Mouse (Mus musculus) erythroblast, adult 5-6 weeks (primary cell): ENCODE data around the gene Gba2. TPM values are rescaled to one million over a fixed set of nuclear protein-coding genes. Genes with fewer than 3 reads are reported as not detected.

Experiments used
- ATAC-seq: replicated peaks from 2 replicates; pipeline ENCODE4 v1.8.0; 2016; ENCODE audit warnings: moderate number of reproducible peaks, mild to moderate bottlenecking, moderate TSS enrichment, inconsistent platforms; ENCODE audit not compliant: poor library complexity, low FRiP score, severe bottlenecking
- total RNA-seq, 2 experiments: library from RNA; stranded (forward) in 1 of 2; stranded (reverse) in 1 of 2; fragments of 150-400 nt in 1 of 2; fragments of 200-764, 138-1000 nt in 1 of 2; gene quantifications; 2 replicates each; pipeline versions ENCODE4 v1.2.3 to v1.2.4; 2015 to 2017; ENCODE audit warnings: low replicate concordance in 2 of 2

Gene Gba2
- total RNA-seq, 2 experiments from 2014 or later: 7.3 to 7.4 TPM

DNA sequence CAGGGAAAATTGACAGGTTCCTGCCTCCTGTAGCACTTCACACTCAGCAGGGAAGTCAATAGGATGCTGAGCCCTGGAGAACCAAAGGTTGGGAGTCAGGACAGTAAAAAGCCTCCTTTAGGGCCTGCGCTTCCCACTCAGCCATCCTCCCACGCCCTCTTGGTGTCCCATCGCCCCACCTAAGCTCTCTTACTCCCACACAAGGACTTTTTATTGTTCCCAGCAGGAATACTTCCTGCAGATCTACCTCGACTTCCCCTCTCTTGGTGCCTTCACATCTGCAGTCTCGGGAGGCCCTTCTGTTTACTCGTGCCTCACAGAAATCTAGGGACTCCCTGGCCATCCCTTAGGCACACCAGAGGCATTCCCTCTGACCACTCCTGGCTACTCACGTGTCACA, 4.7 kb upstream of the Gba2 start:
- no peak for ATAC-seq

DNA sequence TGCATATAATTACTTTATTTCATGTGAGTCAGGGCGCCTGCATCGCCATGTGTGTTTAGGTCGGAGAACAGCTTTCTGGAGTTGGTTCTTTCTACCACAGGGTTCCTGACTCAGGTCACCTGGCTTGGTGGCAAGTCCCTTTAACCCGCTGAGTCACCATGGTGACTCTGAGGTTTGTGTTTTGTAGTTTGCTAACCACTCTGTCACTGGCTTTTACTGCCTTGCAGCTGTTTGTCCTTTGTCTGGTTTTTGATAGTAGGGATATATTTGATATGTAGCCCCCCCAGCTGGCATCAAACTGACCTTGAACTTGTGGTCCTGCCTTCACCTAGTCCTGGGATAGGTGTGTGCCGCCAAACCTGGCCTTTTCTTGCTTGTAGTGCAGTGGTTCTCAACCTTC, 3.6 kb upstream of the Gba2 start:
- no peak for ATAC-seq

DNA sequence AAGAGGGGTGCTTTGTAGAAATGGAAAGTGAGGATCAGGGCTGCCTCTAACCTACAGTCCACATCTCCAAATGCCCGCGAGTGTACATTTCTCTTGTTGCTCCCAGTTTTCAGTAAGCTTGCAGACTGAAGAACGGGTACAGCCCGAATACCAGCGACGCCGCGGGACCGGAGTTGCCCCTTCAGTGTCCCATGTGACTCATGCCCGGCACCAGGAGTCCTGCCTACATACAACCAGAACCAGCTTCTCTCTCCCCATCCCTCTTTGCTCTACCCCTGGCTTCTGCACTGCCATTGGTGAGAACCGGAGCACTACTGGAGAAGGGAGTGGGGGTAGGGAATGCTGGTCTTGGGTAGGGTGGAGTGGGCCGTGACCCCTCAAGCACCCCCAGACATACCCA, 2.7 kb upstream of the Gba2 start:
- ATAC-seq: no peak

DNA sequence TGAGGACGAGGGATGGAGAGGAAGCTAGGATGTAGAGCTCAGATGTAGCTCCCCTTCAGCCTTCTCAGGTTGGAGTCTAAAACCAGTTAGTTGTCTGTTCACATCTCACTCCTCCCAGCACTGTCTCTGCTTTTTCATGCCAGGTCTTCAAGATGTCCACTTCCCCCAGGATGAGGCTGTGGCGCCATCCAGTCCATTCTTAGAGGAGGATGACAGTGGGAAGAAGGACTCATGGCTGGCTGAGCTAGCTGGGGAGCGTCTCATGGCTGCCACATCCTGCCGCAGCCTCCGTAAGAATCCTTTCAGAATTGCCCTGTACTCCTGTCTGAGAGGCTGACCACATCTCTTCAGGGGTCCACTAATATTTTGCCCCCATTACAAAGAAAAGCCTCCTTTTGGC, 2.0 kb upstream of the Gba2 start:
- ATAC-seq: no peak

DNA sequence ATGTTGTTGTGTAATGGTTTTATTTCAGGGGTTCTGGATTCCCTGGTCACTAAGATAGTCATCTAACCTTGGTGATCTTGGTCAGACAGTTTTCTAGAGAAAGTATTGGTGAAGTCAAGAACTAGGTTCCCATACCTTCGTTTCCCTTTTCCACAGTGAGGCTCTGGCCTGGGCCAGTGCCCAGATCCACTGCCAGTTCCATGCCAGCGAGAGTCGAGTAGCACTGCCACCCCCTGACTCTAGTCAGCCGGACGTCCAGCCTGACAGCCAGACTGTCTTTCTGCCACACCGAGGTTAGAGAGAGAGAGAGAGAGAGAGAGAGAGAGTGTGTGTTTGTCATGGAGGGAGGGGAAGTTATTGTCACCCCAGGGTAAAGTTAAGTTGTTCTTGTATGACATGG, 1.1 kb upstream of the Gba2 start:
- ATAC-seq: no peak

DNA sequence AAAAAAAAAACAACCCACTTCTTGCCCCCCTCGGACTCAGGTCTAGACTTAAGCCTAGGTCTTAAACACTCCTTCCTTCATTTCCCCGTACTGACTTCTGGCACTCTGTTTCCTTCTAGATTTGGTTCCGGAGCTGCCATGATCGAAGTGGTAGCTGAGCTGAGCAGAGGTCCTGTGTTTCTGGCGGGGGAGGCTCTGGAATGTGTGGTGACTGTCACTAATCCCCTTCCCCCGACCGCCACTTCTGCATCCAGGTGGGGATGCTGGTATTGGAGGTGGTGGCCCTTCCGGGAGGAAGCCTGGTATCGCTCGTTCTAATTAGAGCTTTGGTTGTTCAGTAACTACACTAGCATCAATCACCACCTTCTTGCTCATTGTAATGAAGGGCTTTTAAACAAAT, 583 bp upstream of the Gba2 start:
- ATAC-seq: no peak

DNA sequence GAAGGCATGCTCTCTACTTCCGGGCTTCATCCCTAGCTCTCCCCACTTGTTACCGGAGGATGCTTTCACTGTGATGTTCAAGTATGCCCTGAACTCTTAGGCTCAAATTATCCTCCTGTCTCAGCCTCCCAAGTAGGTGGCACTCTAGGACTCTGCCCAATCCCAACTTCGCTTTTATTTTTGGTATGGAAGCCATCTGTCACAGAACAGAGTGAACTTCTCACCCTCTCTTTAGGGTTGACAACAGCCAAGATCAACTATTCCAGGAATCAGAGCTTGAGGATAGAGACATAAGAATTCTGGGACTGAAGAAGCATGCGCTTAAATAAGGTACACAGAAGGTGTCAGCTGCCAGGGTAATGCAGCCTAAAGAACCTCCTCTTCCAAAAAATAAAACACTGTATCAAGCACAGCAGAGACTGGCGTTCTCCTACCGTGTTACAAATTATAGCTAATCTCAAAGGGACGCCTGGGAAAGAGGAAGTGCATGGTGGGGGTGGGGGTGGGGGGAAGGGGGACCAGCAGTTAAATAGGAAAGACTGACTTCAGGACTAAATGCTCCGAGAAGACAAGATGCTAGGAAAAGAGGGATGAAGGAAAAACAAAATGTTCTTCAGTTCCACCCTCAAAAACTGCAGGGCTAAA, 1.3 kb downstream of the Gba2 start:
- no peak for ATAC-seq

DNA sequence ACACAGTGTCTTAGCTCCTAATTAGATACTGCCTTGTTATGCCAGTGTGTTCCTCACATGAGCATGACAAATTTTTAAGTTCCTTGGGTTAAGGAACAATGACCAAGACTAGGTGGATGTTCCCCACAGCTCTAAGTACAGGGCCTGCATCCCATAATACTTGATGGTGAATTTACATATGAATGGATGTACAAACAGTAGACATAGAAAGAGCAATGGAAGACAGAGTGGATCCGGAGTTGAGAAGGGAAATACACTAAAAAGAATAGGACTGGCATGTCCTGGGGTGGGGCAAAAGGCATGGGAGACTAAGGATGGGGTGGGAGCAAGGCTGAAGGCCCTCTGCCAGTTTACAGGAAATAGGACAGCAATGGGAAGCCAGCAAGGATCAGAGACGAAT, 3.3 kb downstream of the Gba2 start:
- no peak for ATAC-seq

DNA sequence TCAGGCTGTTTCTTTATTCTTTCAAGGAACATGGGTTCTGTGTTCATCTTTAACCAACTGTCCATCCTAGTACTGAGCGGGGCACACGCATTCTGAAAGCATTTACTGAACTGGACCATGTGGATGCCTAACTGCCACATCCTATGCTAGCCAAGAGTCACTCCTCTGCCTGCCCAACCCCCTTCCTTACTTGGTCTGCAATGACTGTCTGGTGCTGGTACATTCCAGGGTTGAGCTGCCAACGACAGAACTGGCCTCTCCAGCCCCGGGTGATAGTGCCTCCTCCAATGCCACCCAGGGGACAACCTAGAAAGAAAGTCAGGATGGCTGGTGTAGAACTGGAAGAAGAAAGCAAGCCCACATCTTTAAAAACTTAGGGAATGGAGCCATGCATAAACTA, 5.1 kb downstream of the Gba2 start:
- no peak for ATAC-seq

DNA sequence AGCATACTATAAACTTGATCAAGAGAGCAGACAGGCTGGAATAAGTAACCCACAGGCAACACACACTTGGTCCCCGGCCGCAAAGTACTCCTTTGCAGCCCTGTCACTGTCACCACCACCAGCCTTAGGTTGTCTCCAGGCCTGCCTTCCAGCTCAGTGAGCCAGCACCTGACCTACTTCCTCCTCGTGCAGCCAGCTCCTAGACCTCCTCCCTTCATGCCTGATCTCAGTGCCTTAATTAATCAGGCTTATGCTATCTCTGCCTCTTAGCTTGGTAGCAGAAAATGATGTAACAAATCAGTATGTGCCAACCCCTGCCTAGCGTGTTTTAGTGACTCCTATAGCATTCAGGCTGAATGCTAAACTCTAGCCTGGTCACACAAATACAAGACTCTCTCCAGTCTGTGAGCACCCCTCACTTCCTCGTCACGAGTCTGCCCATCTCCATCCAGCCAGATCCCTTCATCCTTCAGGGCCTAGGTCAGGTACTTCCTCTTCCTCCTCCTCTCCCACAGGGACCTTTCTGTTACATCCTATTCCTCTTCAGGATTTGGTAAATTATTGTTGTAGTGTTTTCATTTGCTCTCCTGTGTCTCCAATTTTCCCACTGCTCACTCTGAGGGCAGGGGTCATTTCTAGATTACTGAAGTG, 7.2 kb downstream of the Gba2 start:
- no peak for ATAC-seq

DNA sequence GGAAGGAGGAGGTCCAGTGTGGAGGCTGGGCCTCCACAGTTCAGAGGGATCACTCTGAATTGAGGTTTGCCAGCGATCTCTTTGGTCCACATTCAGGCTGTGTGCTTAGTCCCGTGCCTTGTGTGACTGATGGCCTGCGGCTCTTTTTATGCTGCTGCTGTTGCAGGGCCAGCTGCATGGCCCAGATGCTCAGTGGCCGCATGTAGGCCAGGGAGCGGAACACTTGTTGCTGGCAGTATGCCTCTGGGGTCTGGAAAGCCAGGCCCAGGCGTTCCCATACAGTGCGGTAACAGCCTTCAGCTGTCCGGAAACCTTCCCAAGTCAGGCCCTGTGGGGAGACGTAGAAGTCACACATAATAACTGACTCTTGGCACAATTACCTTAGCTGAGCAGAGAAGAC, 11.5 kb downstream of the Gba2 start:
- ATAC-seq: no peak

DNA sequence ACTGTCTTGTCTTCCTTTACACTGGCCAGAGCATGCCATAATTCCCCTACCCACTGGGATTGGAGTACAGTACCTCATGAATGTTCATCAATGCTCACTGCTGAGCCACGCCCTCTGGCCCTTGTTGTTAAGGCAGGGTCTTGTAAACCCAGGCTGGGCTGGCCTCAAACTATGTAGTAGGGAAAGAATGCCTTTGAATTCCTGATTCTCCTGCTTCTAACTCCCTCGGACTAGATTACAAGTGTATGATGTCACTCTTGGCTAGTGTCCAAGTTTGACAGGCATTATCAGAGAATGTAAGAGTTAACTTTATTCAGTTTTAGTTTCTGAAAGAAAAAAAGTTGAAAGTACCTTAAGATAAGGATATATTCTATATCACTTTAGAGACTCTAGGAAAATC, 14.4 kb downstream of the Gba2 start:
- ATAC-seq: no peak

DNA sequence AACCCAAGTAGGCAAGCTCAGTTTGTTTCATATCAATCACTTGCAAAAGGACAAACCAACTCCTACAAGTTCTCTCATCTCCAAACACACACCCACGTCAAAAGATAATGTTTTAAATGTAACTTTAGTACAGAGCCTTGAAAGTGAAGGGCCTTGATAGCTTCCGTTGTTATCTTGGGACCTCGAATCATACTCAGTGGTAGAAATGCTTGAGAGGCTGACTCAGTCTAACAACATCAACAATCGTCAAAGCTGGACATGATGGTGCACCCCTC, 15.1 kb downstream of the Gba2 start:
- ATAC-seq: no peak

DNA sequence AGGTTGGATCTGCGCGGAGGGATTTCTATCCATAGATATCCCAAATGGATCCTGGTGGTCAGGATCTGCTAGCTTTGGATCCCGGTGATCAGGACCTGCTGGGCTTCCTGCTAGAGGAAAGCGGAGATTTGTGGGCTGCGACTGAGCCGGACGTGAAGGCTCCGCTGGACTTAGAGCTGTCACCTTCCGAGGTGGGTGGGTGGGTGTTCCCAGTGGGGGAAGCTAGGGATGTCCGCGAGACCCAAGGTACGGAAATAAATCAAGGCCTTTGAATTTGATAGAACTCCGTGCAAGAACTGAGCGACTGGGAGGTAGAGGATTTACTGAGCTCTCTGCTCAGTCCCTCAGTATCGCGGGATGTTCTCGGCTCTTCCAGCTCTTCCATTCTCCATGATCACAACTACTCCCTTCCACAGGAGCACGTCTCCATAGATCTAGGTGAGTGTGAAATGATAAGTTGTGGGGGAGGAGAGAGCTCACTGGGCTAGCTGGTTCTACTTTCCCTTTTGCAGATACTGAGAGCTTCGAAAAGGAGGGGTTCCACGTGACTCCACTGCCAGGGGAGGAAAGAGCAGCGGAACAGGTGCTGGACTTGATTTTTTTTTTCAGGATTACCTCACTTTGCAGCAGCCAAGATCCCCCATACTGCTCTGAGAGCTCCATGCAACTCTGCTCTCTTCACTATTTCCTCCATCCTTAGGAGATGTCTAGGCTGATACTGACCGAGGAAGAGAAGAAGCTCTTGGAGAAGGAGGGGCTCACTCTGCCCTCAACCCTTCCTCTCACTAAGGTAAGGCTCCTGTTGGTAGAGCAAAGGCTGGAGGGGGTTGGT, 15.7 kb downstream of the Gba2 start:
- ATAC-seq: no peak

DNA sequence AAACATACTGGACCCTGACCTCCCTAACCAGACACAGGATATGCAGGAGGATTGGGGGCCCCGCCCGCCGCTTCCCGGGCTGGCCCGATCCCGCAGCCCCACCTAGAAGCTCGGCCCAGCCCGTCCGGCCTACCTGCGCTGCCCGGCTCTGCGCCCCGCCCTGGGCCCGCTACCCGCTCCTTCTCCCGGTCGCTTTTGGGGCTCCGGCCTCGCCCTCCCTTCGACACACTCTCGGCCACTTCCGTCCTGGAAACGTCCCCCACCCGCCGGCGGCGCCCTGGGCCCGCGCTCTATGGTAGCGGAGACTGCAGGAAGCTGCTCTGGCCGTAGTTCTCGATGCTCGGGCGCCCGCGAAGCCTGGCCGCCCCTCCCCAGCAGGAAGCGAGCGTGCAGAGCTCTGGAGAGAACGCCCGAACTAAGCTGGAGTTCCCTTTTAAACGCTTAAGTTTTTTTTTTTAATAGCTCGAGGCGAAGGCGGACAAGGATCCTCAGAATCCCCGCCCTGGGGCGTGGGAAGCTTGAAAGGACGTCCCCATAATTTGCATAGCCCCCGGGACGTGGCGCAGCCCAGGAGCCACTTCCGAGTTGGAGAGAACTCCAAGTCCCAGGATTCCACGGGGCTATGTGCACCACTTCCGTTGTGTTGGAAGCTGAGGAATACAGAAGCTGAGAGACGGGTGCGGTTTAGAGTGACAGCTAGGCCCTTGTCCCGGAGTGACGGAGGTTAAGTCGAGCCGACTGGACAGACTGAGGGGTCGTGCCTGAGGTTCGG, 16.5 kb downstream of the Gba2 start, which contains the start of the genes Creb3 and Tln1:
Gene Creb3, plus strand, starts transcription at position 336 of the 772 bp plus-strand sequence.
Gene Tln1, minus strand, starts transcription at position 695 of the 772 bp plus-strand sequence.
- ATAC-seq: peak; percentile 83

DNA sequence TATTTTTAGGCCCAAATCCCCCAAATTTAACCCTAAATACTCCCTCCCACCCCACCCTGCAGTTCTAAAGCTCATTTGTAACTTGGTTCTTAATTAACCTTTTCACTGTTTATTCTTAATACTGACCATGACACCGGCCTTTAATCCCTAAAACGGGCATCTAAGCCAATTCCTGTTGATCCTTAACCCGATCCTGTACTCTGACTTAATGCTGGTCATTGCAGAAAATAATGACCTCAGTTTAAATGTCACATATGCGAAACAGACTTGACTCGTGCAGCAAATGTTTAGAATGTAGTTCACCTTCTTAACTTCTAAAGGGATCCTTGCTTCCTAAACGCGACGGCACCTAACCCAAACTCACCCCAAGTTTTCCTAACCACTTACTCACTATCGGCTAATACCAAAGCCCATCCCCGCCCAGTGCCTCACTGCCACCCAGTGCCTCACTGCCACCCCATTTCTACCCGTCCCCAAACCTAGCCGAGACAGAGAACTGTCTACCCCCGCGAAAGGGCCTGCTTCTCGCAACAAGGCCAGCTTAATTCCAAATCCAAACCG, 17.2 kb downstream of the Gba2 start:
- ATAC-seq: peak; percentile 58

DNA sequence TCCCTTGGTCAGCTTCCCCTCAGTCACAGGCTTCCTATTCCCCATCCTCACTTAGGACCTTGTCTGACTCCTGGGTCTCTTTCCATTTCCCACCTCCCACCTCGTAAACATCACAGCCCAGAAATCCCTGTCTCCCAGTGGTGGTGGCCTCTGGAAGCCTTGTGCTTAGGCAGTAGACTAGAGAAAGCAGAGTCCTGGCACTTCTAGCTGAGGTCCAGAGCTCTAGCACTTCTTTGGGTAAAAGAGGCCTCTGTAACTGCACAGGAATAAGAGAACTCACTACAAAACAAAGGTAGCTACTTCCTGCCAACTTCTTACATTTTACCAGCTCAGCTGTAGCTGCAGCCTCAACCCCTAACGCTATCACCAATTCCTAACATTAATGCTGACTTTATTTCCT, 17.7 kb downstream of the Gba2 start:
- no peak for ATAC-seq

DNA sequence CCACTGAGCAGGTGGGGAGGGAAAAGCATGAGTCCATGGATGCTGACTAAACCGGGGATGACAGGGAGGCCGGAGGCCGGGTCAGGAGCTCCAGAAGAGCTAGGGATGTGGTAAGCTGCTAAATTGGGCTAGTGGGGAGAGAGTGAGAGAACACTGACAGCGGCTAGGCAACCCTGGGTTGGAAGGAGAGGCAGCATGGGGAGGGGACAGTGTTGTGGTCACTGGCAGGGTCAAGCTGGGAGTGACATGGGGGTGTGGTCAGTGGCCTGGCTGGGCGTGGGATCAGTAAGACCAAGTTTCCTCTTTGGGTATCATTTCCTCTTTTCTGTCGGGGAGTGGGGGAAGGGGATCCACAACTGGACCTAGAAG, 18.4 kb downstream of the Gba2 start:
- no peak for ATAC-seq

DNA sequence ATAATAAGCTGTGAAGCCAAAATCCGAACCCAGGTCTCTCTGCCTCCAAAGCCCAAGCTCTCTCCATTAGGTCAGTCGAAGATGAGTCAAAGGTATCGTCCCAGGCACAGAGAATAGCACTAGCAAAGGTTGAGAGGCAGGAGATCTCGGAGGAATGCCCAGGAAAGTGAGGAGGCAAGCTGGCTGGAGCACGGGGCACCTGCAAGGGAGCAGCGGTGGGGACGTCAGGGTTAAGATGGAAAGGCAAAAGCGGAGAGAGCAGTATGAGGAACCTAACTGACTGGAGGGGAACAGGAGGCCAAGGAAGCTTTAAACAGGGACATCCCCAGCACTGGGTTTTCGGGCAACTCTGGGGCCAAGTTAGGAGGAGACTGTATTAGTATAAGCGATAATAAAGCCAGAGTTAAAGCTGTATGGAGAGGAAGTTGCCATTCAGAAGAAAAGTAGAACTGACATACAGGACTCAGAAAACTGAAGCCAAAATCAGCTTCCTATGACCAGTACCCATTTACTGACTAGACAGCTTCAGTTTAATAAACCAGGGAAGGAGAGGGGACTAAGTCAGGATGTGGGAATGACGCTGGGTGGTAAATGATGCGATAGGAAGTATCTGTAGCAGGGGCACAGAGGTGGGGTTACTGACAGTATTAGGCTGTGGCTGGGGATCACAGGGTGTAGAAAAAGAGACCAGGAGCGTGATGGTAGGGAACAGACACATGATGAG, 19.0 kb downstream of the Gba2 start:
- ATAC-seq: no peak
